Mouse (Mus musculus) heart, postnatal 25 days (tissue): ENCODE data around the gene Fam81a. TPM values are rescaled to one million over a fixed set of nuclear protein-coding genes. Genes with fewer than 3 reads are reported as not detected.

Experiments used
- DNase-seq: peaks from one replicate; pipeline ENCODE4 v3.0.0; 2022; ENCODE audit warnings: low spot score
- intact Hi-C: fragments of 180-260 bp; cut with DNase I; formaldehyde crosslinking; loops from one replicate; pipeline ENCODE4 v1.15.1; 2025
- total RNA-seq, 2 experiments: library from RNA; stranded (reverse); gene quantifications; 2 replicates each; pipeline ENCODE4 v1.2.3; 2021

The Fam81a gene
- 10 to 100 TPM; 35.8 to 41.9 TPM for total RNA-seq

DNA sequence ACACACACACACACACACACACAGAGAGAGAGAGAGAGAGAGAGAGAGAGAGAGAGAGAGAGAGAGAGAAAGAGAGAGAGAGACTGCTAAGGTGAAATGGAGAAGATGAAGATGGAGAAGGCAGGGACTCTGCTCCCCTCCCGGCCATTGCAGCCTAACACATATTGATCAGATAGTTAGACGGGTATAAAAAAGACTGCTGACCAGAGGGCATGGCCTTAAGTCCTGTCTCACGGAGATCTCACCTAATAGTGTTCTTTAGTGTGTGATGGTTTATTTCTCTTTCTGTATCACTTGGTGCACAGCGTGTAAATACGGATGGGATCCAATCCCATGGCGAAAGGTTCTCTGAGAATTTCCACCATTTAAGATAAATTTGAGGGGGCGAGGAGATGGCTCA lies at the start of gene Fam81a:
Fam81a (minus strand) TSS at position 101 of the 400 bp plus-strand sequence.
- intact Hi-C loops, result no loop called here

DNA sequence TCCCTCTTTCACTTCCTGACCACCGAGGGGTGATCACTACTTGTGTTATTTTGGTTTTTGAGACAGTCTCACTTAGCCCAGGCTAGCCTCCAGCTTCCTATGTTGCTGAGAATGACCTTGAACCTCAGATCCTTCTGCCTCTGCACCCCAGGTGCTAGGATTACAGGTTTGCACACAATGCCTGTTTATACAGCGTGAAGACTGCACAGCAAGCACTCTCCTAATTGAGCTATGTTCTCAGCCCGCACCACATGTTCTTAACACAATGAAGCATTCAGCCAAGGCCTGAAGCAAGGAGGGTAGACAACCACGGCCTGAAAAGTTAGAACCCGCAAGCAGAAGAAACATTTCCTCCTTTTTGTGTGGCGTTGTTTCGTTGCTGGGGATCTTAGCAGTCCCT lies 40.3 kb upstream of the Fam81a start:
- no peak for DNase-seq
- intact Hi-C loops, result no loop called here

More for the DNA sequence above, at the start of gene Fam81a:
- no peak for DNase-seq

DNA sequence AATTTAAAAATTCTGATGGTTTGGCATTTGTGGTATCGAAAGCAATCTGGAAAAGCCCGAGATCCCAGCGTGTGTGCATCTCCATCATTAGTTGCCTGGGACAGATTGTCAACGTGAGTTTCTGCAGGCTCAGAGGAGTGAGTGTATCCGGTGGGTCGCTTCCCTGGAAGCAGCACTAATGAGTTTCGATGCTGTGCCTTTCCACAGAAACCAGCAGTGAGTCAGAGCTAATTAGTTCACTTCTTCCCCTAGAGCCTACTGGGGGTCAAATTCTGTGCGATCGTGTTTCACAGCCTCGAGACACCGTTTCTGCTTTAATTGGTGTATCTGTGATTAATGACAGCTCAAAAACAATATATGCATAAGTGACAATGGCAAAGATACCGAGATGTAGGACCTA lies 39.4 kb upstream of the Fam81a start:
- no peak for DNase-seq
- intact Hi-C loops, result no loop called here

DNA sequence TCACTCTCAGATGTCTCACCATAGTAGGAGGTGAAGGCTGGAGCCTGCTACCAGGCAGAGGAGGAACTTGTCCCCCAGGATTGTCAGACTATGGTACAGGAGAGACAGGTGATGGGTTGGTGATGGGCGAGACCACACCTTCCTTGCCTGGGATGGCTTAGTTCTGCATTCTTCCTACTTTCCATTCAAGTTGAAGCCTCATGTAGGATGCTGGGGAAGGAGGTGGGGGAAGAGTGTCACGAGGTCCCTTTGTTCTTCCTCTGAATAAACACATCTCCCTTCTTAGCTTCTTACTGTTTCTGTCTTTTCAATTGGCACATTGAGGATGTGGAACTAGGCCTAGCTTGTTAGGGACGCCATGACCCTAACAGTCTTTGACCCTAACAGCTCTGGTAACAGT lies 33.9 kb upstream of the Fam81a start:
- intact Hi-C loops, result no loop called here

DNA sequence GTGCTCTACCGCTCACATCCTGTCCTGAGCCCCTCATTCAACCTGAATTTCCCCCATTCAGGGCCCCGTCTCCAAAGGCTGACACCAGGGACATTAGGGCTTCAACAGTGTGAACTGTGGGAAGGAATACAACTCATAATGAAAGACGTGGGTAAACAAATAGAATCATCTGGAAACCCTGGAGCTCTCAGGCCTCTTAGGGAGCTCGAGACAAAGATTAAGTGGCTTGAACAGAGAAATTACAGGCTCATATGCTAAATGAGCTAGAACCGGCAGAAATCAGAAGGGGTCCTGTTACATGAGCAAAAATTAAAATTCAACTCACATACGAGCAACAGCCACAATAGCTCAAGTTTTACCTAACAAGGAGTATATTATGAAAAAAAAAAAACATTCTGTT lies 32.5 kb upstream of the Fam81a start:
- DNase-seq, result no peak
- intact Hi-C loops, result no loop called here

More for the DNA sequence above, 33.9 kb upstream of the Fam81a start:
- DNase-seq, result no peak

DNA sequence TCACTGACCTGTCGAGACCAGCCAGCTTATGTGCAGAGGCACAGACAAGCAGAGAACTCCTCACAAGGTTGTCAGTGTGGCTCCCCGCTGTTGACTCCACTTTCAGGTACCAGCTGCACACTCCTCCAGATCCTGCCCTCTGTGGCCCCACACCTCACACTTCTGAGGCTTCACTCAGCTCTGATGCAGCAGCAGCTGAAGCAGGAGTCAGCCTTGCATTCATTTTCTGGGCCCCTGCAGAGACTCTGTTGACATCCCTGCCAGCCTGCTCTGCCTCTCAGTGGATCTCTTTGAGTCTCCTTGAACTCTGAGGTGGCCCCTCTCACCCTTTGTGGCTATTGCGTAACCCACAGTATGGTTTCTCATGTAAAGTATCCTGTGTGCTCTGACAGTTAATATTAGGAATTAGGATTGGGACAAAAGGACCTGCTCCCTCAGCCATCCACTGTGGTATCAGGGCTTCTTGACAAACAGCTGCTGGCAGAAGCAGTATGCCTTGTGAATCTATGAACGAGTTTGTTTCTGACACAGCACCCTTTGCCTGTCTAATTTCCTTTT lies 32.0 kb upstream of the Fam81a start:
- intact Hi-C loops, result no loop called here
- DNase-seq, result no peak

DNA sequence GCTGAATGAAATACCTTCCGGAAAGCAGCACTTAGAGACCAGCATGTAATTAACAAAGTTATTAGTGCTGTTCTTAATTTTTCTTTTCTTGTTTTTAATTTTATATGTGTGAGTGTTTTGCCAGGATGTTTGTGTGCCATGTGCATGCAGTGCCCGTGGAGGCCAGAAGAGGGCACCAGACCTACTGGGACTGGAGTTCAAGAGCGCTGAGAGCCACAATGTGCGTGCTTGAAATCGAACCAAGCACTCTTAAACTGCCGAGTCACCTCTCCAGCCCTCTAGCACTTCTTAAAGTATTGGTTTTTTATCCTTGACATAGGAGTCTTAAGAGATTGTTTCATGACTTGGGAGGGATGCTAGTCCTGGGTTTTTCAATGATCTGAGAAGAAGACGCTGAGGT lies 26.6 kb upstream of the Fam81a start:
- no peak for DNase-seq
- intact Hi-C loops, result no loop called here

DNA sequence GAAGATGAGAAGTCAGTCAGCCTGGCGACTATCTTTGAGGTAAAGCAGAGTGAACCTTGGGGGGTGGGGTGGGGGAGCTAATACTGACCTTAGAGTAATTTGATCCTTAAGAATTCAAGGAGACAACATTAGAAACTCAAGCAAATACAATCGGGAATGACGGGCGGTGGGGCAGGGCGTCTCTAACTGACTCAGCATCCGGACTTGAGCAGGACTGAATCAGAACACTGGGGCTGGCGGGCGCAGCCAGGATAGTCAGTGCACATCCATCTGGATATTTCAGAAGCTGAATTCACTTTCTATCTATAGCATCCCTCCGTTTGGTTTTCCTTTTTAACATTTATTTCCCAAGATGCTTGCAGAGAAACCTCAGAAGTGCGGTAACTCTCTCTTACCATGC lies 17.7 kb upstream of the Fam81a start:
- intact Hi-C loops, result no loop called here
- DNase-seq, result no peak

DNA sequence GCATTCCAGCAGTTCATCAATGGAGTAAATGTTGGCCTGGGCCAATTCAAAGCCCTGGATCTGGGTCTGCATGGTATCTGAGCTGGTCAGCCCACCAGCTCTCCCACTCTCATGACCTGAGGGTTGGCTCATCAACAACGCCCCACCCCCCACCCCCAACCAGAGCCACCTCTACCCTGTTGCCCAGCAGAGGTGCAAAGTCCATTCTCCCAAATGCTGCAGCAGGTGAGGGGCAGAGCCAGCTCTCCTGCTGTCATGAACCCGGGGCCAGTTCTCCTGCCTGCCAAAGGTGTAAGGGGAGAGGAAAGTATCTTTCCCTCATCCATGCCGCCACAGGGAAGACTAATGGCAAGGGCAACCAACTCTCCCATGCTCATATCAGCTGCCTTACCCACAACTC lies 5.3 kb upstream of the Fam81a start:
- intact Hi-C loops, result no loop called here
- DNase-seq, result no peak

DNA sequence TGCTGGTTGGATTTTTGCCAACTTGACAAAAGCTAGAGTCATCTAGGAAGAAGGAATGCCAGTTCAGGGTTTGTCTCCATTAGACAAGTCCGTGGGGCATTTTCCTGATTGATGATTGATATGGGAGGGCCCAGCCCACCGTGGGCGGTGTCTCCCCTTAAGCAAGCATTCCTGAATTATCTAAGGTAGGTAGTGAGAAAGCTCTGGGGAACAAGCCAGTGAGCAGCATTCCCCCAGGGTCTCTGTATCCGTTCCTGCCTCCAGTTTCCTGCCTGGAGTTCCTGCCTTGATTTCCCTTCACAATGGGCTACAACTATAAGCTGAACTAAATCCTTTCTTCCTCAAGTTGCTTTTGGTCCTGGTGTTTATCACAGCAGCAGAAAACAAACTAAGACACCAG lies 3.1 kb upstream of the Fam81a start:
- intact Hi-C loops, result no loop called here
- DNase-seq, result no peak

DNA sequence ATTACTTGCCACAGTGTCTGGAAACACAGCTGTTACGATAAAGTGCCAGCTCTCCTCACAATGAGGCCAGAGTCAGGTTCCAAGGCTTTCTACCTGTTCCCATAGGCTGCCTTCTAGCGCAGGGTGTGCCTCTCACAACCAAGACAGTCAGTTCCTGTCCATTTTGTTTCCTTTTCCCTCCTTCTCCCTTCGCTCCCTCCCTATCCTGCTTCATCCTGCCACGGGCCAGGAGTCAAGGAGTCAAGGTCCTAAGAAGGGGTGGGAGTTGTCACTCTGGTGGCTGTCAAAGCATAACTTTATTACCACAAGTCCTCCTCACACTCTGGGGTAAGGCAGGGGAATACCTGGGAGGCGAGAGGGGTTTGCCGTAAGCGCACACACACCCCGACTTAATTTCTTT lies 966 bp upstream of the Fam81a start:
- intact Hi-C loops, result no loop called here
- DNase-seq, result no peak

DNA sequence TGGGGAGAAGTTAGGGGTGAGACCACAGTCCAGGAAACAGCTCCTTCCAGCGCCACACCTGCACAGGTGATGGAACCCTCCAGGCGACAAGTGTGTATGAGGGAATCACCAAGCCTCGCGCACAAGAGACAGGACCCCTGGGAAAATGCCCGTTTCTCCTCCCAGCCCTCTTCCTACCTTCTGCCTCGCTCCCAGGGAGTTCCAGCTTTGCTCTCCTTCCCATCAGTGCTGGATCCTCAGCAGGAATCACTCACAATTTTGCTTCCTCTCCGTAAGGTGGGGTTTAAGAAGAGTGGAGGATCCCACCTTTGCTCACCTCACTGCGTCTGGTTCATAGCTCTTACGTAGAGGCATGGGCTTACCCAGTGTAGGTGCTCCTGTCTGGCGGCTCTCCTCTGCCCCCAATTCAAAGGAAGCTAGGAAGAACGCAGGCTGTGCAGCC lies 454 bp downstream of the Fam81a start:
- DNase-seq, result no peak
- intact Hi-C loops, result no loop called here

DNA sequence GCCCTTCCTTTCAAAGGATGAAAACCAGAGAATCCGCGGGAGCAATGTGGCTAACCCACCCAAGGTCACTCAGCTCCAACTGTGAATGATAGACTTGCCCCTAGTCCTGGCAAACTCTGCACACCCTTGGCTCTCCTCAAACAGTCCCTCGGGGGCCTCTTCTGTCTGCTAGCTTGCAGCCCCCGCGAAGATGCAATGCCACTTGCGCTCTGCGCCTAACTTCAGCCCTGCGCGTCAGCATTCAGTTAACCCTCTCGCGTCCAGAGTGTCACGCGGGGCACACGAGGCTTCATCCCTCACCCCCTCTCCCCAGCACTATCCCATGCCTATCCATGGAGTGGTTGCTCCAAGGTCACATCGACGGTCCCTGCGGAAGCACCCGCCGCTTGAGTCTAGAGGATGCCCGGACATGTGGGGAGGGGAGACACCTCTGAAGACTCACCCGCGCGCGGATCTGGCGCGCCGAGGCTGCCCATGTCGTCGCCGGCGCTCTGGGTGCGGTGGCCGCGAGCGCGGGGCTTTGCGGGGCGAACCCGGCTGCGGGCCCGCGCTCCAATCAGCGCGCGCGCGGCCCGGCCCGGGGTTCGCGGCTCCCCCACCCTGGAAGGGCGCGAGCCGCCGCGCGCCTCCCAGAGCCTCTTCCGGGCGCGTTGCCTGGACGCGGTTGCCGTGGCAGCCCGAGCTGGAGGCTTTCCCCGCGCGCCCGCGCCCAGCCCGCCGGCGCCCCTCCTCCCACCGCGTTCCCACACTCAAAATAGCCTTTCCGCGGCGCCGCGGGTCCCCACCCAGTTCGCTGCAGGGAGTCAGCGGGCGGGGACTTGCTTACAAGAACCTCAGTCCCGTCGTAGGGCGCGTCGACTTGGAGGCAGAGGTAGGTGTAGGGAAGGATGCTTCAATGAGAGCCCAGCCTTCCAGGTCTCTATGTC lies 1.2 kb downstream of the Fam81a start:
- intact Hi-C loops, result no loop called here
- peak; percentile 44 for DNase-seq

DNA sequence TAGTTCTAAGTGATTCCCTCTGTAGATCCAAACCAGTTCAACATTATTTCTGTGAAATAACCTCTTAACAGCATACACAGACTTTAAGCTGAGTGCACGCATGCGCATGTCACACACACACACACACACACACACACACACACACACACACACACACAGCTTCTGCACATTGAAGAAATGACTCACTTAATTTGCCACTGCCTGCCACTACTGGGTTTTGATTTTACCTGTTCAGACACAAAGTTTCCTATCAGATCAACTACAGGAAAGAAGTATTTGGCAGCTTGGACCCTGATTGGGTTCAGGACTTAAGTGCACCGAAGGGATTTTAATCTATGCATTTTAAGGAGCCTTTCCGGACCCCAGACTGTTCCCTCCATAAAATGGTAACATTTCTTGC lies 2.0 kb downstream of the Fam81a start:
- DNase-seq, result no peak
- intact Hi-C loops, result no loop called here

DNA sequence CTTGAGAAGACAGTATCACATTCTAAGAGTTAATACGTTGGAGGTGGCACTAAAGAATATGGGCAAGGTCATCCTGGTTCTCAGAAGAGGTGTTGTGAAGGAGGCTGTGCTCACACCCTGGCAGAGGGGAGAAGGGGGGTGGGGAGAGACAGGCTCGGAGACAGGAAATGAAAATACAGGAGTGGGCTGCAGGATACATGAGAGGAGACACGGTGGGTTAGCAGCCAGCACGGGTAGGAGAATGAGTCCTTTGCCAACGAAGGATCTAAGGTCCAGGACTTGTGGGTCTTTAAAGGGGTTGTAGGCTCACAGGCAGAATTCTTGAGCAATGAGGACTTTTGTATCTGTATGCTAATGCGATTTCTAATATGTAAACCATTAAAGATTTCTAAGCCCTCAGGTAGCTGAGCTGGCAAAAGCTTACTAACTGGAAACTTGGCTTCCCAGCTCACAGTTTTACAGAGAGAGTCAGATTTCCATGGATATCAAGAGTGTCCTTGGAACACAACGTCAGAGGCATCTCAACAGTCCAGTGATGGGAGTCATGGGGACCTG lies 3.0 kb downstream of the Fam81a start:
- no peak for DNase-seq
- intact Hi-C loops, result no loop called here

DNA sequence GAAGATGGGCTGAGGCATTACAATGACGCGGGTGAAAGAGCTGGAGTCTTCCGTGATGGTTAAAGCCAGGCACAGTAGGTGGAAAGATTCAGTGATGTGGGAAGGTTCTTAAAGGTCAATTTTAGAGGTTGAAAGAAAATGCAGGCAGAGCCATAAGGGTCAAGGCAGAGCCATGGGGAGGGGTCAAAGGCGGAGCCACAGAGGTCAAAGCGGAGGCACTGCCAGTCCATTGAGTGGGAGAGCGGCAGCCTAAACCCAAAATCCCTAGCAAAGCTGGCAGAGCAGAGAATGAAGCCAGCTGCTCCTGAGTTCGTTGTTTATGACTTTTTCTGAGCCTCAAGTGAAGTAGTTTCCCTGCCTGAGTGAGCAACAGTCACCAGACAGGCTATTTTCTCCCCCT lies 3.8 kb downstream of the Fam81a start:
- intact Hi-C loops, result no loop called here

DNA sequence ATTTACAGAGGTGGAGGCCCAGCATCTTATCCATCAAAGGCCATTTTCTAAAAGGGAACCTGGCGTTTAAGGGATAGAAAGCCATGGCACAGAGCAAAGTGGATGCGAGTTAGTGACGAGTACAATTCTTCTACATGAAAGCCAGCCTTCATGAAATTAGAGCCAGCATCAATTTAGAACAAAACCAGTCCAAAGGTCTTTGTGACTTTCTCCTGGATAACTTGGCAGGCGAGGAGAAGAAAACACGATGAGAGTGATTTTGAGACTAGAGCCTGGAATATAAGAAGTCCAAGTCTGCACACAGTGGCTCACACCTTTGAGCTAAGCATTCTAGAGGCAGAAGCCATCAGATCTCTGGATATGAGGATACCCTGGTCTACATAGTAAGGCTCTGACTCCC lies 4.4 kb downstream of the Fam81a start:
- no peak for DNase-seq
- intact Hi-C loops, result no loop called here

More for the DNA sequence above, 3.8 kb downstream of the Fam81a start:
- no peak for DNase-seq

DNA sequence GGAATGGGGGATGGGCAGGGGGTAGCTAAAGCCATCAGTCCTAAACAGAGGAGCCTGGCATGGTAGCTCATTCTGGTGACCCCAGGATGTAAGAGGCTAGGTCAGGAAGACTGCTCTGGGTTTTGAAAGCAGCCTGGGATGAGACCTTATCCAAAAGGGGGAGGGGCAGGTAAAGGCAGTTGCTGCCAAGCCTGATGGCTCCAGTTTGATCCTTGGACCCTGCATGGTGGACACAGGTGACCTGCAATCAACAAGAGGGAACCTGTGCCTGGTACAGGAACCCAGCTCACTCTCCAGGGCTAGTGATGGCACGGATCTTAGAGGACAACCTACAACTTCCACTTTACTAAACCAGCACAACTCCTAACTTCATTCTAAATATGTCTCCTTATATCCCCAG lies 7.2 kb downstream of the Fam81a start:
- intact Hi-C loops, result no loop called here

DNA sequence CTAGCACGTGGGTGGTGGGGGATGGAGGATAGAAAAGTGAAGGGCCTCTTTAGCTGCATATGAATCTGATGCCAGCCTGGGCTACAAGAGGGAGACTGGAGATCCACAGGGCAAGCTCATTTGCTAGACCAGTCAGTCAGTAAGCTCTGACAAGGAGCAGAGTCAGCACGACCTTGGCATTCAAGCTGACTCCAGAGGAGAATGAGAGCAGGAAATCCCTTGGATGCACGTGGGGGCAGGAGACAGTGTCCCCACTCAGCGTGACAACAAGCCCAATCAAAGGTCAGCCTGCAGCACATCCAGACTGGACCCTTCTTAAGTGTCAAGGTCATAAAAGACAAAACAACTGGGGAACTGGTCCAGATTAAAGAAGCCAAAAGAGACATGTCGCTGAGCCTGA lies 7.6 kb downstream of the Fam81a start:
- intact Hi-C loops, result no loop called here
- DNase-seq, result no peak

More for the DNA sequence above, 7.2 kb downstream of the Fam81a start:
- no peak for DNase-seq

DNA sequence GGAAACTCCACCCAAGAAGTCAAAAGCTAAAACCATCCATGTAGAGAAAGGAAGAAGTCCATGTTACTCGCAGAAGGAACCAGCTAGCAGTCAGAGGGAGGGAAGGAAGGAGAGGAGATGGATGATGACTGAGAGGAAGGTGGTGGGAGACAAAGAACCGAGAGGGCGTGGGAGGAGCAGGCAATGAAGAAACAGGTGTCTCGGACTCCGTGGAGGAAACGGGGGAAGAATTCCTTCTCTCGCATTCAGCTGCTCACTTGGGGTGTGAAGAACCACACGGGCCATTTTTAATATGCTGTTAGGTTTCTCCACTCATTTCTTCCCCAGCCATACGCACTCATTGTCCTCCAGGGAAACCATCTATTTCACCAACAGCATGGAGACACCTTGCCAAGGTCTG lies 8.1 kb downstream of the Fam81a start:
- DNase-seq, result no peak
- intact Hi-C loops, result no loop called here

DNA sequence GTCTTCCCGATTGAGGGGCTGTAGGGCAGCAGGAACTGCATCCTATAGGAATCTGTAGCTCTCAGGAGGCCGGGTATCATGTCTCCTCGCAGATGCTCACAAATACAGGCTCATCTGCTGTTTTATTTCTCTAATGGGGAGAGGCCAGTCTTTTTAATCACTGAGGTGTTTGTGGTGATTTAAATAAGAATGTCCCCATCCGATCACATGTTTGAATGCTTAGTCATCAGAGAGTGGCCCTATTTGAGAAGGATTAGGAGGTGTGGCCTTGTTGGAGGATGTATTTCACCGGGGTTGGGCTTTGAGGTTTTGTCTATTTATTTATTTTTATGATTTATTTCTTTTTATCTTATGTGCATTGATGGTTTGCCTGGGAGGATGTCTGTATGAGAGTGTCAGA lies 11.6 kb downstream of the Fam81a start:
- no peak for DNase-seq
- intact Hi-C loops, result no loop called here
